Mouse (Mus musculus): ENCODE data around the gene Armc9. TPM values are rescaled to one million over a fixed set of nuclear protein-coding genes. Genes with fewer than 3 reads are reported as not detected.

Armc9 gene
- polyA plus RNA-seq, 1 experiment from 2014 or later = 10.6 TPM

DNA sequence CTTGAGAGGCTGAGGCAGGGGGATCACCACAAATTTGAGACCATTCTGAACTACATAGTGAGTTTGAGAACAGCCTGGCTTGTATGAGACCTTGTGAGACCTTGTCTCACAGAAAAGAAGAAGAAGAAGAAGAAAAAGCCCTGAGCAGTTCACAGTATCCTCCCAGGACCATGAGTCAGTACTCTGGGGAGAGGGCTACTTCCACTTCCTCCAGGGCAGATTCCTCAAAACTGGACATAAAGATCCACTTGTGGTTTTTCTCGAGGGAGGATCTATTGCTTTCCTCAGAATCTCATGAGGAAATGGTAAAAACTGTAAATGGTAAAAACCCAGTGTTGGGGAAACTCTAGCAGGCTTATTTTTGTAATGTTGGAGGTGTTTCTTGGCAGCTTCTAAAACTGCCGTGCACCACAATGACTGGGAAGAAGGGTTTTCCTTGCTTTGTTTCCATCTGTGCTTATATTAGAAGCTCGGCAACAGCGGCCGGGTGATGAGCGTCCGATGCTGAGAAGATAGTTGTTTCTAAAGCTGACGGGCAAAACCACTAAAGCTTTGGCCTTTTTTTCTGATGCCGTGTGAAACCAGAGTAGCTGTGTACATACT, 48.1 kb downstream of the Armc9 start:
- no peak for TF ChIP-seq CTCF (IDR thresholded peaks at IDR 0.05; ENCODE audit: low read depth)
- WGBS = 77% methylated on average over 9 of the region's 9 CpGs
- ATAC-seq = no peak

DNA sequence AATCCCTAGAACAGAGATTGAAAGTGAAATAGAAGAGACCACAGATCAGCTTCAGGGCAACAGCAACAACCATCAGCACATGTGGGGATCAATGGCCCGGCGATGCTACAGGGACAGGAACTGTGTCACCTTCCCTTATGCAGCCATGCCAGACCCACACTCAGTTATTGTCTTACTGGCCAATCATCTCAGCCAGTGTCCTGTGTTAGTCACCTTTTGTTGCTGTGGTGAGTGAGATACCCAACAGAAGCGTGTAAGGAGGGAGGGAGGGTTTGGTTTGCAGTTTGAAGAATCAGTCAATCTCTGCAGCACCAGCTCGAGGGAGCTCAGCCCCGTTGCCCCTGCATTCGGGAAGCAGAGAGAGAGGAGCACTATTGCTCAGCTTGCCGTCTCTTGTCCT, 56.1 kb downstream of the Armc9 start:
- no peak for TF ChIP-seq CTCF (IDR thresholded peaks at IDR 0.05; ENCODE audit: low read depth)
- no peak overlapping the region for H3K27ac ChIP-seq (ENCODE audit: low read depth, low read length)
- H3K4me1 ChIP-seq (replicated peaks; ENCODE audit: control insufficient read depth, insufficient read depth, low read length) = 0 out of 2 replicates have a peak, but pooled peaks cover 4% of the 10 kb centered on the region
- H3K36me3 ChIP-seq (ENCODE audit: control insufficient read depth, insufficient read depth) = peaks cover 12% of the 10 kb centered on the region
- H3K9ac ChIP-seq (ENCODE audit: low read depth, low read length) = no peak overlapping the region
- no peak overlapping the region for H3K4me3 ChIP-seq (ENCODE audit: low read depth, low read length)
- 84% methylated on average over 7 of the region's 7 CpGs for WGBS
- no peak overlapping the region for H3K4me2 ChIP-seq (replicated peaks; ENCODE audit: low read depth)
- H3K9me3 ChIP-seq (ENCODE audit: control insufficient read depth) = no peaks in the 10 kb centered on the region
- H3K27me3 ChIP-seq (replicated peaks; ENCODE audit: control insufficient read depth, insufficient read depth, low read length) = no peaks in the 10 kb centered on the region
- ATAC-seq = no peak

More for the DNA sequence above, 48.1 kb downstream of the Armc9 start:
- peaks cover 39% of the 10 kb centered on the region for H3K36me3 ChIP-seq (ENCODE audit: control insufficient read depth, insufficient read depth)
- no peak overlapping the region for H3K4me3 ChIP-seq (ENCODE audit: low read depth, low read length)
- H3K9me3 ChIP-seq (ENCODE audit: control insufficient read depth) = no peaks in the 10 kb centered on the region
- H3K27ac ChIP-seq (ENCODE audit: low read depth, low read length) = no peak overlapping the region
- no peak overlapping the region for H3K4me2 ChIP-seq (replicated peaks; ENCODE audit: low read depth)
- H3K4me1 ChIP-seq (replicated peaks; ENCODE audit: control insufficient read depth, insufficient read depth, low read length) = no peaks in the 10 kb centered on the region
- H3K9ac ChIP-seq (ENCODE audit: low read depth, low read length) = no peak overlapping the region
- H3K27me3 ChIP-seq (replicated peaks; ENCODE audit: control insufficient read depth, insufficient read depth, low read length) = no peaks in the 10 kb centered on the region

DNA sequence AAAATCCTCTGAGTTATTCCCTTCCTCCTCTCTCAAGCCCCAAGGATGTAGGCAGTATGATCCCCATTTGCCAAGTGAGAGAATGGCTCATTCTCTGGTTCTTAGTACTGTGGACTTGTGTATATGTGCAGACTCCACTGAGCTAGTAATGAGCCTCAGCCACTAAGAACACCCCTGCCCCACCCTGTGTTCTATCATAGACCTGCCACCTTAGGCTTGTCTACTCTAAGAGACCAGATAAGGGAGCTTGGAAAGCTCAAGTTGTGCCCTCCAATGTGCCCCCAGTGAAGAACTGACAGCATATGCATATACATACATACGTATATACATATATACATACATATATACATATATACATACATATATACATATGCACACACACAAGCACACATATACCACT, 56.9 kb downstream of the Armc9 start:
- Histone ChIP-seq H3K27me3 (replicated peaks; ENCODE audit: control insufficient read depth, insufficient read depth, low read length) (no peaks in the 10 kb centered on the region), H3K4me1 (replicated peaks; ENCODE audit: control insufficient read depth, insufficient read depth, low read length) (0 out of 2 replicates have a peak, but pooled peaks cover 4% of the 10 kb centered on the region), H3K27ac (ENCODE audit: low read depth, low read length) (no peak overlapping the region), H3K9ac (ENCODE audit: low read depth, low read length) (no peak overlapping the region), H3K9me3 (ENCODE audit: control insufficient read depth) (no peaks in the 10 kb centered on the region), H3K4me3 (ENCODE audit: low read depth, low read length) (no peak overlapping the region), H3K4me2 (replicated peaks; ENCODE audit: low read depth) (no peak overlapping the region), H3K36me3 (ENCODE audit: control insufficient read depth, insufficient read depth) (peaks cover 9% of the 10 kb centered on the region)
- WGBS = 97% methylated on average over 1 of the region's 1 CpGs
- no peak for TF ChIP-seq CTCF (IDR thresholded peaks at IDR 0.05; ENCODE audit: low read depth)
- ATAC-seq = no peak

DNA sequence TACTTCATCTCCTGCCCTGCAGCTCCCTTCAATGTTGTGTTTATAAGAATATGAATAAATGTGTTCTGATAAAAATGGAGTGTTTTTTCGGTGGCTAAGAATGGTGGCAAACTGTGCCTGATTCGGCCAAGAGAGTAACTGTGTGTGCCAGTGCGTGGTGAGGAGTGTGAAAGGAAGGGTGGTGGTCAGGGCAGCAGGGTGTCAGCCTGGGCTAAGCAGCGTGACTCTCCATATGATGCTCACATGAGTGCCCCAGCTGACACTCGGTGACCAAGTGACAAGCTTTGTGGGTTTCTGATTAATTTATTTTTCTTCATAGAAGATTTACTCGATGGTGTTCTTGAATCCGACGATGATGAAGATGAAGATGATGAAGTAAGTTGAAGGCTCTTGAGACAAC, 58.2 kb downstream of the Armc9 start:
- TF ChIP-seq CTCF (IDR thresholded peaks at IDR 0.05; ENCODE audit: low read depth) = no peak
- Histone ChIP-seq H3K4me2 (replicated peaks; ENCODE audit: low read depth) (no peak overlapping the region), H3K4me3 (ENCODE audit: low read depth, low read length) (no peak overlapping the region), H3K9ac (ENCODE audit: low read depth, low read length) (no peak overlapping the region), H3K27me3 (replicated peaks; ENCODE audit: control insufficient read depth, insufficient read depth, low read length) (no peaks in the 10 kb centered on the region), H3K4me1 (replicated peaks; ENCODE audit: control insufficient read depth, insufficient read depth, low read length) (0 out of 2 replicates have a peak, but pooled peaks cover 4% of the 10 kb centered on the region), H3K36me3 (ENCODE audit: control insufficient read depth, insufficient read depth) (peaks cover 14% of the 10 kb centered on the region), H3K9me3 (ENCODE audit: control insufficient read depth) (no peaks in the 10 kb centered on the region), H3K27ac (ENCODE audit: low read depth, low read length) (no peak overlapping the region)
- WGBS = 91% methylated on average over 8 of the region's 8 CpGs
- ATAC-seq = no peak

DNA sequence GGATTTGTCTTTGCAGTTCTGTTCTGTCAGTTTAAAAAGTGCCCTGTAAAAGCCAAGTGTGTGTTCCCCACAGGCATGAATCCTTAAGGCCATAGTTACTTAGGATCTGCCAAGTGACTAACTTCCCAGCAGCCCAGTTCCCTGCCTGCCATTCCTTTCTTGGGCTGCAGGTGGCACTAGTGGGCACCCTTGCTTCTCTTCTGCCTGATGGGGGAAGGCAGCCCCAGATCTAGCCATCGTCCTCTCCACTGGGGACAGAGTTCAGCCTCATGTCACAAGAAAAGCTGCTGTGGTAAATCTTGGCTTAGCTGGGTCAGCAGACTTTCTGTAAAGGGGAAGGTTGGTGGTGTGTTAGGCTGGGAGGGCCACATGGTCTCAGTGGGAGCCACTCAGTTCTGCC, 59.6 kb downstream of the Armc9 start:
- no peak overlapping the region for H3K4me3 ChIP-seq (ENCODE audit: low read depth, low read length)
- no peaks in the 10 kb centered on the region for H3K27me3 ChIP-seq (replicated peaks; ENCODE audit: control insufficient read depth, insufficient read depth, low read length)
- WGBS = 0% methylated on average over 1 of the region's 1 CpGs
- H3K9me3 ChIP-seq (ENCODE audit: control insufficient read depth) = no peaks in the 10 kb centered on the region
- no peak overlapping the region for H3K27ac ChIP-seq (ENCODE audit: low read depth, low read length)
- H3K4me2 ChIP-seq (replicated peaks; ENCODE audit: low read depth) = no peak overlapping the region
- no peak overlapping the region for H3K9ac ChIP-seq (ENCODE audit: low read depth, low read length)
- H3K4me1 ChIP-seq (replicated peaks; ENCODE audit: control insufficient read depth, insufficient read depth, low read length) = 0 out of 2 replicates have a peak, but pooled peaks cover 4% of the 10 kb centered on the region
- 0 out of 2 replicates have a peak, but pooled peaks cover 6% of the 10 kb centered on the region for H3K36me3 ChIP-seq (ENCODE audit: control insufficient read depth, insufficient read depth)
- ATAC-seq = peak; percentile 78
- TF ChIP-seq CTCF (IDR thresholded peaks at IDR 0.05; ENCODE audit: low read depth) = peak; percentile 98

DNA sequence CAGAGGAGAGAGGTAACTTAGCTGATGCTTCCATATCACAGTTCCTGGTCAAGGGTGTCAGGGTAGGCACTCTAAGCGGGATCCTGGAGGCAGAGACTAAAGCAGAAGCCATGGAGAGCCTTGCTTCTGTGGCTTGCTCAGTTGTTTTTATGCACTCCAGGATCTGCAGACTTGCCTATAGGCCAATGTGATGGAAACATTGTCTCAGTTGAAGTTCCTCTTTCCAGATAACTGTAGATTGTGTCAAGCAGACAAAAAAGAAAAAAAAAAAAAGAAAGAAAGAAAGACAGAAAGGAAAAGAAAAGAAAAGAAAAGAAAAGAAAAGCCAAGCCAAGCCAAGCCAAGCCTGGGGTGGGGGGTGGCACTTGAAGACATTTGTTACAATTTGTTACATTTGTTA, 60.7 kb downstream of the Armc9 start:
- no peak overlapping the region for H3K9ac ChIP-seq (ENCODE audit: low read depth, low read length)
- no peak overlapping the region; the same call in 1 of the 2 replicates for H3K27ac ChIP-seq (ENCODE audit: low read depth, low read length)
- TF ChIP-seq CTCF (IDR thresholded peaks at IDR 0.05; ENCODE audit: low read depth) = no peak
- 0 out of 2 replicates have a peak, but pooled peaks cover 6% of the 10 kb centered on the region for H3K36me3 ChIP-seq (ENCODE audit: control insufficient read depth, insufficient read depth)
- H3K4me1 ChIP-seq (replicated peaks; ENCODE audit: control insufficient read depth, insufficient read depth, low read length) = 0 out of 2 replicates have a peak, but pooled peaks cover 4% of the 10 kb centered on the region
- H3K4me2 ChIP-seq (replicated peaks; ENCODE audit: low read depth) = no peak overlapping the region
- 86% methylated on average over 1 of the region's 1 CpGs for WGBS
- no peaks in the 10 kb centered on the region for H3K9me3 ChIP-seq (ENCODE audit: control insufficient read depth)
- H3K4me3 ChIP-seq (ENCODE audit: low read depth, low read length) = no peak overlapping the region
- H3K27me3 ChIP-seq (replicated peaks; ENCODE audit: control insufficient read depth, insufficient read depth, low read length) = no peaks in the 10 kb centered on the region
- no peak for ATAC-seq
